Mouse (Mus musculus) cortical plate, adult 2 months (tissue): ENCODE data around the gene Gfra4.

Experiments used
- CTCF ChIP-seq: fragments of 200-500 bp; IDR thresholded peaks from 2 replicates; pipeline ENCODE4 v1.5.1; 2011; ENCODE audit warnings: mild to moderate bottlenecking, control low read depth, low read length; ENCODE audit not compliant: insufficient read depth; ENCODE audit errors: extremely low read depth
- POLR2A ChIP-seq: fragments of 200-500 bp; IDR thresholded peaks from 2 replicates; pipeline ENCODE4 v1.6.1; 2011; ENCODE audit warnings: mild to moderate bottlenecking, low read length, control low read depth; ENCODE audit not compliant: insufficient read depth; ENCODE audit errors: extremely low read depth

DNA sequence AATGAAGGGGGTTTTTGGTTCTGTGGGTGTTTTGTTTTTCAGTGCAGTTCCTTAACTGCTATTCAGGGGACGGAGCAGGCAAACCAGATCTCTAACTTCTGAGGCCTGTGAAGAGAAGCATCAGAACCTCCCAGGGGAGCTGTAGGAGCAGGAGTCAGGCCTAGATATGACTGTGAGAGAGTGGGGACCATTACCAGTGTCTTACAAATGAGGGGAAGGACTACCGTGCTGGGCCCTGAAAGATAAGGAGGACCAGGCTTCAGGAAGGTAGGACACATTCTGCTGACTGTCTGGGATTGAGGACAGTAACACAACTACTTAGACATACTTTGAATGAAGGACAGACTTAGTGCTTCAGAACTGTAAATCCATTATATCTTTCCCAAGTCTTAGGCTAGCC, 33.8 kb downstream of the Gfra4 start:
- TF ChIP-seq CTCF: no peak
- no peak for TF ChIP-seq POLR2A
